ENCODE assay signal across 23 mouse cellular contexts in genomic region chr12:7973773-7974322, GRCm38 (mm10). TPM values are rescaled to one million over a fixed set of nuclear protein-coding genes. Genes with fewer than 3 reads are reported as not detected.
A peak's percentile ranks its signal among the peaks of the same experiment; 100 is the strongest.
DNase-seq lines count a peak whose midpoint lies in the region.
"Had no signal": no experiment of that assay in that cellular context is flagged by ENCODE, and none has a peak within 500 bp of the region (broad histone marks: within the 10 kb centered on the region; RNA-seq: fewer than 3 reads in every experiment).

No protein-coding gene starts in this region.

- intact Hi-C loops in heart, postnatal 25 days (cut with DNase I): no loop called here

- DNase-seq in heart, adult 11 months: peak; percentile 6
- DNase-seq in heart, postnatal 25 days (ENCODE audit: low spot score): no peak
- DNase-seq in kidney, postnatal 14 days: peak; percentile 14
- no peak for DNase-seq in kidney, postnatal 25 days
- peak; percentile 56 for DNase-seq in retina, postnatal 1 day
- DNase-seq in retina, embryonic 14.5 days (ENCODE audit: low spot score): no peak
- no peak for DNase-seq in right cerebral cortex, postnatal 14 days
- DNase-seq: adrenal gland, adult 2 months; B cell, adult 2 months; cerebellum, adult 8-10 months; cerebellum, postnatal 25 days; gastrocnemius, postnatal 25 days; heart, adult 18-20 months; heart, postnatal 4 days; kidney, adult 11 months; layer of hippocampus, postnatal 36 days; left cerebral cortex, postnatal 4 days; liver, postnatal 0 days; lung, postnatal 36 days; right cerebral cortex, adult 18-20 months; right cerebral cortex, postnatal 4 days; thymus, adult 18-20 months; thymus, postnatal 36 days had no signal

RNA-seq across cellular contexts. Expression of gene Apob, which starts 3.6 kb away (rescaled TPM):
- not detected for total RNA-seq in heart, postnatal 25 days (2021)
- total RNA-seq: heart, adult 18-20 months; layer of hippocampus, postnatal 36 days had no signal

Comparison
In these comparisons a context has a peak if more than half of its experiments do, and no peak if none do; other contexts are left out.
1. DNase-seq: peak in heart, adult 11 months (single experiment), kidney, postnatal 14 days (single experiment) and retina, postnatal 1 day (single experiment); none in heart, postnatal 25 days (single experiment), kidney, postnatal 25 days (0 of 2), retina, embryonic 14.5 days (single experiment) and right cerebral cortex, postnatal 14 days (single experiment).